Mouse (Mus musculus): ENCODE results near the gene Gmfg. TPM values are rescaled to one million over a fixed set of nuclear protein-coding genes. Genes with fewer than 3 reads are reported as not detected.

Gene Gmfg
- polyA plus RNA-seq, 1 experiment from 2014 or later = 11.8 TPM

GRCm38 (mm10) chr7:28444344-28444974 lies 7.2 kb downstream of the Gmfg start:
- WGBS = 85% methylated on average over 13 of the region's 13 CpGs
- ATAC-seq (ENCODE audit: low FRiP score, low TSS enrichment) = no peak
- no peak overlapping the region for H3K4me2 ChIP-seq (replicated peaks; ENCODE audit: low read depth, low read length)
- no peaks in the 10 kb centered on the region for H3K9me3 ChIP-seq (ENCODE audit: control insufficient read depth, low read length)
- H3K4me3 ChIP-seq (ENCODE audit: low read length) = no peak overlapping the region
- H3K36me3 ChIP-seq (ENCODE audit: control insufficient read depth, insufficient read depth, low read length) = no peaks in the 10 kb centered on the region
- H3K9ac ChIP-seq (ENCODE audit: low read depth, low read length) = no peak overlapping the region
- no peaks in the 10 kb centered on the region for H3K27me3 ChIP-seq (ENCODE audit: control insufficient read depth, insufficient read depth, low read length)
- H3K27ac ChIP-seq (ENCODE audit: low read depth, low read length) = no peak overlapping the region
- H3K4me1 ChIP-seq (ENCODE audit: control insufficient read depth, insufficient read depth, low read length) = no peaks in the 10 kb centered on the region

DNA sequence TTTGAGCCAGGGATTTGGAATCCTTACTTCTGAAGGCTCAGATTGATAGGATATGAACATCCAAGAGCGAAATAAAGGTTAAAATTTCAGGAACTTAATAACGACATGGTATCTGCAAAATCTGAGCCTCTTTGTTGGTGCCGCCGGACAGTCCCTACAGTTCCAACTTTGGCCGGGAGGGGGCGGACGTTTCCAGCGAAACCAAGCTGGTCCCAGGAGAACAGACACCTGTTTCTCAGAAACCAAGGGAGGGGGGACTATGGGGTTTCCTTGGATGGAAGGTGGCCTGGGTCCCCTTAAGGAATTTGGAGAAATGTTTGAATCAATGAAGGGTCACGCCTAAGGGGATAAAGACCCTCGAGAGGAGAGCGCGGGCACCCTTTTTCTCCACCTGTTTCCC lies 9.2 kb downstream of the Gmfg start:
- ATAC-seq (ENCODE audit: low FRiP score, low TSS enrichment) = no peak
- H3K9ac ChIP-seq (ENCODE audit: low read depth, low read length) = no peak overlapping the region
- H3K27ac ChIP-seq (ENCODE audit: low read depth, low read length) = no peak overlapping the region
- no peaks in the 10 kb centered on the region for H3K4me1 ChIP-seq (ENCODE audit: control insufficient read depth, insufficient read depth, low read length)
- H3K36me3 ChIP-seq (ENCODE audit: control insufficient read depth, insufficient read depth, low read length) = no peaks in the 10 kb centered on the region
- no peaks in the 10 kb centered on the region for H3K9me3 ChIP-seq (ENCODE audit: control insufficient read depth, low read length)
- WGBS = 6% methylated on average over 12 of the region's 12 CpGs
- H3K4me3 ChIP-seq (ENCODE audit: low read length) = no peak overlapping the region
- no peak overlapping the region for H3K4me2 ChIP-seq (replicated peaks; ENCODE audit: low read depth, low read length)
- no peaks in the 10 kb centered on the region for H3K27me3 ChIP-seq (ENCODE audit: control insufficient read depth, insufficient read depth, low read length)

GRCm38 (mm10) chr7:28447101-28447830 lies 10.0 kb downstream of the Gmfg start:
- Histone ChIP-seq H3K9me3 (ENCODE audit: control insufficient read depth, low read length) (no peaks in the 10 kb centered on the region), H3K4me2 (replicated peaks; ENCODE audit: low read depth, low read length) (no peak overlapping the region), H3K27ac (ENCODE audit: low read depth, low read length) (no peak overlapping the region), H3K4me1 (ENCODE audit: control insufficient read depth, insufficient read depth, low read length) (no peaks in the 10 kb centered on the region), H3K36me3 (ENCODE audit: control insufficient read depth, insufficient read depth, low read length) (no peaks in the 10 kb centered on the region), H3K4me3 (ENCODE audit: low read length) (no peak overlapping the region), H3K9ac (ENCODE audit: low read depth, low read length) (no peak overlapping the region), H3K27me3 (ENCODE audit: control insufficient read depth, insufficient read depth, low read length) (no peaks in the 10 kb centered on the region)
- 22% methylated on average over 12 of the region's 12 CpGs for WGBS
- no peak for ATAC-seq (ENCODE audit: low FRiP score, low TSS enrichment)

GRCm38 (mm10) chr7:28447865-28448820 lies 10.9 kb downstream of the Gmfg start:
- Histone ChIP-seq H3K36me3 (ENCODE audit: control insufficient read depth, insufficient read depth, low read length) (no peaks in the 10 kb centered on the region), H3K4me1 (ENCODE audit: control insufficient read depth, insufficient read depth, low read length) (peaks cover 6% of the 10 kb centered on the region), H3K9me3 (ENCODE audit: control insufficient read depth, low read length) (no peaks in the 10 kb centered on the region), H3K4me2 (replicated peaks; ENCODE audit: low read depth, low read length) (no peak overlapping the region), H3K4me3 (ENCODE audit: low read length) (no peak overlapping the region), H3K27ac (ENCODE audit: low read depth, low read length) (no peak overlapping the region), H3K9ac (ENCODE audit: low read depth, low read length) (no peak overlapping the region), H3K27me3 (ENCODE audit: control insufficient read depth, insufficient read depth, low read length) (no peaks in the 10 kb centered on the region)
- ATAC-seq (ENCODE audit: low FRiP score, low TSS enrichment) = no peak
- 70% methylated on average over 13 of the region's 13 CpGs for WGBS

DNA sequence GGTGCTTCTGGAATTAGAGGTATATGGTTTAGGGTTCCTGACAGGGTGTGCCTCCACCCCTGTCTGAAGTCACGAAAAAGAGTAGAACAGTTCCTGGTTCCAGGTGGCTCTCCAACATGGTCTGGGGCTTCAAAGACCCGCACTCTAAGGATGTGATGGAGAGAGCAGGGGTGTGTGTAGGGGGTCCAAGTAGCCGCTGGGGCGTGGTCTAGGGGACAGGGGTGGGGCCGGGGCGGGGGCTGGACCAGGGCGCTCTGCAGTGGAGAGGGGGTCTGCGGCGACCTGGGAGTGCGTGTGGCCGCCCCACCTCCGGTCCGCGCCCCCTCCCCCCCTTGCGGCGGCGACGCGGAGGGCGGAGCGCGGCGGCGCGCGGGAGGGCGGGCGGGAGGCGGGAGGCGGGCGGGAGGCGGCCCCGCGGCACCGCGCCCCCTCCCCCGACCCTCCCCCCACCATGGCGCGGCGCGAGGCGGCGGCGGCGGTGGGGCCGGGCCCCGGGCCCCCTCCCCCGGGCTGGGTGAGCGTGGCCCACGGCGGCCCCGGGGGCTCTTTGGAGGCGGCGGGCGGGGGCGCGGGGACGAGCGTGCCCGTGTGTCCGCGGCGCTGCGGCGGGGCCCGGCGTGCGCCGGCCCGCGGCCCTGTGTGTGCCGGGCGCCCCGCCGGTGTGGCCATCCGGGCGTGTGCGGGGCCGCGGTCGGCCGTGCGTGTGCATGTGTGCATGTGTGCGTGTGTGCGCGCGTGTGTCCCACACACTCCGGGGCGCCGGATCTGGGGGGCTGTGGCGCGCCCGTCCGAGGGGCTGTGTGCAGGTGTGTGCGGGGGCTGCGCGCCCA lies 14.5 kb downstream of the Gmfg start, which contains the start of gene Lrfn1:
TSS of gene Lrfn1 (plus strand) at position 450 of the 830 bp plus-strand sequence.
- peak; percentile 73 for ATAC-seq (ENCODE audit: low FRiP score, low TSS enrichment)
- Histone ChIP-seq H3K4me2 (replicated peaks; ENCODE audit: low read depth, low read length) (peak within 1 kb of the TSS; percentile 99), H3K9ac (ENCODE audit: low read depth, low read length) (peak within 1 kb of the TSS; percentile 84), H3K9me3 (ENCODE audit: control insufficient read depth, low read length) (no peaks in the 10 kb centered on the region), H3K27me3 (ENCODE audit: control insufficient read depth, insufficient read depth, low read length) (no peaks in the 10 kb centered on the region), H3K4me3 (ENCODE audit: low read length) (peak within 1 kb of the TSS; percentile 87), H3K27ac (ENCODE audit: low read depth, low read length) (no peak within 1 kb of the TSS), H3K36me3 (ENCODE audit: control insufficient read depth, insufficient read depth, low read length) (no peaks in the 10 kb centered on the region), H3K4me1 (ENCODE audit: control insufficient read depth, insufficient read depth, low read length) (peaks cover 10% of the 10 kb centered on the region)
- WGBS = 2% methylated on average over 22 of the region's 97 CpGs

DNA sequence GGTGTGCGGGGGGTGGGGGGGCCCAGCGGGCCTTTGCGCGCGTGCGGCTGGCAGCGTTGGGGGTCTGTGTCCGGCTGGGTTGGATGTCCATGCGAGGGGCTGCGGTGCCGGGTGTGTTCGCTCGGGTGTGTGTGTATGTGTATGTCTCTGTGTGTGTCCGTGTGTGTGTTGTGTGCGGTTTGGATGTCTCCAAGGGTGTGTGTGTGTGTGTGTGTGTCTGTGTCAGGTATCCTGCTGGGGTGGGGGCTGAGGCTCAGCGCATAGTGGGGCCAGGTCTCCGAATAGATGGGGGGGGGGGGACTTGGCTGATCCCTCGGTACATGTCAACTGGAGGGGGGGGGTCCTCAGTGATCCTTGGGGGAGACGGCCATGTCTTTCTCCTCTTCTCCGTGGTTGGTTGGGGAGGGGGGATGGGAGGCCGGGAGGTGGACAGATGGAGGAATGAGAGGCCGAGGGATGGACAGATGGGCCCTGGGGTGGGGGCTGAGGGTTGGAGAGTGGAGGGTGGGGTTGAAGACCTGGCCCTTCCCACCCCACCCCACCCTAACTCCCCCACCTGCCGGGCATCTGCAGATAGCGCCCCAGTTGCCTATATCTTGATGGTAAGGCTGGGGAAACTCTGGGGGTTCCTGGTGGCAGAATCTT lies 15.2 kb downstream of the Gmfg start:
- whole genome bisulfite sequencing = 2% methylated on average over 16 of the region's 24 CpGs
- no peaks in the 10 kb centered on the region for H3K9me3 ChIP-seq (ENCODE audit: control insufficient read depth, low read length)
- no peaks in the 10 kb centered on the region for H3K36me3 ChIP-seq (ENCODE audit: control insufficient read depth, insufficient read depth, low read length)
- H3K4me3 ChIP-seq (ENCODE audit: low read length) = peak overlapping the region; percentile 87
- ATAC-seq (ENCODE audit: low FRiP score, low TSS enrichment) = peak; percentile 28; the same call in 1 of the 2 replicates
- no peaks in the 10 kb centered on the region for H3K27me3 ChIP-seq (ENCODE audit: control insufficient read depth, insufficient read depth, low read length)
- peak overlapping the region; percentile 99 for H3K4me2 ChIP-seq (replicated peaks; ENCODE audit: low read depth, low read length)
- H3K4me1 ChIP-seq (ENCODE audit: control insufficient read depth, insufficient read depth, low read length) = peaks cover 10% of the 10 kb centered on the region
- peak overlapping the region; percentile 84 for H3K9ac ChIP-seq (ENCODE audit: low read depth, low read length)
- H3K27ac ChIP-seq (ENCODE audit: low read depth, low read length) = no peak overlapping the region

DNA sequence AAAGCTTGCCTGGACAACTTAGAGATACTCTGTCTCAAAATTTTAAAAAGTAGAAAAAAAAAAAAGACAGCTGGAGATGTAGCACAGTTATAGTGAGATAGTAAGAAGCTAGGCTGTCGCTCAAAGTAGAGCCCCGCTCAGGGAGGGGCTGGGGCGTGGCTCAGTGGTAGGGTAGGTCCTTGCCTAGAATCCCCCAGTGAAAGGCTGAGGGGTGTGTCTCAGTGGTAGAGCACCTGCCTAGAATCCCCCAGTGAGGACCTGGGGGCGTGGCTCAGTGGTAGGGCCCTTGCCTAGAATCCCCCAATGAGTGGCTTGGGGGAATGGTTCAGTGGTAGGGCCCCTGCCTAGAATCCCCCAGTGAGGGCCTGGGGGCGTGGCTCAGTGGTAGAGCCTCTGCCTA lies 23.1 kb downstream of the Gmfg start:
- H3K36me3 ChIP-seq (ENCODE audit: control insufficient read depth, insufficient read depth, low read length) = peaks cover 28% of the 10 kb centered on the region
- ATAC-seq (ENCODE audit: low FRiP score, low TSS enrichment) = no peak
- no peak overlapping the region for H3K9ac ChIP-seq (ENCODE audit: low read depth, low read length)
- no peak overlapping the region for H3K4me2 ChIP-seq (replicated peaks; ENCODE audit: low read depth, low read length)
- no peaks in the 10 kb centered on the region for H3K27me3 ChIP-seq (ENCODE audit: control insufficient read depth, insufficient read depth, low read length)
- H3K27ac ChIP-seq (ENCODE audit: low read depth, low read length) = no peak overlapping the region
- 0 out of 2 replicates have a peak, but pooled peaks cover 2% of the 10 kb centered on the region for H3K4me1 ChIP-seq (ENCODE audit: control insufficient read depth, insufficient read depth, low read length)
- 91% methylated on average over 5 of the region's 5 CpGs for WGBS
- no peaks in the 10 kb centered on the region for H3K9me3 ChIP-seq (ENCODE audit: control insufficient read depth, low read length)
- H3K4me3 ChIP-seq (ENCODE audit: low read length) = no peak overlapping the region

DNA sequence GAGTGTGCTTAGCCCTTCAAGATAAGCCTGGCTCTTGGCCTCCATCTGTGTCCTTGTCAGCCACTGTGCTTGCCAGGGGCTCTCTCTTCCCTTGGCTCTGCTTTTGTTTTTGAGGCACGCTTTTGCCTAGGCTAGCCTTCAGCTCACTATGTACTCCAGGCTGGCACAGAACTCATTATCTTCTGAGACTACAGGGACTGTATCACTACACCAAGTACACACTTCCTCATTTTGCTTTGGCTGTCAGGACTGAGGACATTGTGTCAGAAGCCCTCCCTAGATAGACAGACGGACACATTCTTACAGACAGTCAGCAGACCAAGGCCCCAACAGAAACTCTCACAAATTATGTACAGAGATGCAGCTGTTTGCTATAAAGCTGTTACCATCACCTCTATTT lies 25.5 kb downstream of the Gmfg start:
- no peak overlapping the region for H3K27ac ChIP-seq (ENCODE audit: low read depth, low read length)

More for the DNA sequence above, 25.5 kb downstream of the Gmfg start:
- no peak for ATAC-seq (ENCODE audit: low FRiP score, low TSS enrichment)
- Histone ChIP-seq H3K4me3 (ENCODE audit: low read length) (no peak overlapping the region), H3K36me3 (ENCODE audit: control insufficient read depth, insufficient read depth, low read length) (peaks cover 28% of the 10 kb centered on the region), H3K9ac (ENCODE audit: low read depth, low read length) (no peak overlapping the region), H3K4me1 (ENCODE audit: control insufficient read depth, insufficient read depth, low read length) (0 out of 2 replicates have a peak, but pooled peaks cover 5% of the 10 kb centered on the region), H3K27me3 (ENCODE audit: control insufficient read depth, insufficient read depth, low read length) (peaks cover 3% of the 10 kb centered on the region; the same call in 1 of the 2 replicates), H3K4me2 (replicated peaks; ENCODE audit: low read depth, low read length) (no peak overlapping the region), H3K9me3 (ENCODE audit: control insufficient read depth, low read length) (no peaks in the 10 kb centered on the region)
- WGBS = 92% methylated on average over 2 of the region's 2 CpGs

All from kidney, embryonic 14.5 days (tissue).